In genomic region chr11:52286301-52286957, GRCm38 (mm10) we compare ENCODE assay signal across 14 mouse cellular contexts. TPM values are rescaled to one million over a fixed set of nuclear protein-coding genes. Genes with fewer than 3 reads are reported as not detected.
DNase-seq lines count a peak whose midpoint lies in the region; ATAC-seq and TF ChIP-seq lines count a peak whose summit lies in the region.
"Had no signal": no experiment of that assay in that cellular context is flagged by ENCODE, and none has a peak within 500 bp of the region (broad histone marks: within the 10 kb centered on the region; RNA-seq: fewer than 3 reads in every experiment).

No protein-coding gene starts in this region.

- H3K4me2 ChIP-seq in midbrain, embryonic 16.5 days (ENCODE audit: low read length): no peak overlapping the region
- H3K4me2 ChIP-seq: heart, embryonic 15.5 days; liver, embryonic 13.5 days had no signal

- 10% methylated on average over 16 of the region's 16 CpGs for WGBS in midbrain, embryonic 10.5 days
- 11% methylated on average over 16 of the region's 16 CpGs for WGBS in midbrain, embryonic 16.5 days
- 11% methylated on average over 16 of the region's 16 CpGs for WGBS in embryonic facial prominence, embryonic 10.5 days
- WGBS in hindbrain, embryonic 10.5 days: 13% methylated on average over 16 of the region's 16 CpGs

- peak; percentile 37 to 50 for DNase-seq in adrenal gland, postnatal 36 days
- DNase-seq in adrenal gland, adult 18-20 months (ENCODE audit: low spot score in 2 of 2): no peak
- DNase-seq in midbrain, embryonic 10.5 days (ENCODE audit: low spot score): no peak
- no peak for DNase-seq in embryonic facial prominence, embryonic 10.5 days (ENCODE audit: low spot score)
- DNase-seq in spleen, postnatal 10 days (ENCODE audit: low spot score in 2 of 2): no peak
- no peak for DNase-seq in hindbrain, embryonic 10.5 days (ENCODE audit: low spot score)
- DNase-seq: cerebellum, adult 11-12 months; gastrocnemius, postnatal 25 days; liver, embryonic 13.5 days; lung, postnatal 4 days; spleen, adult 18-20 months had no signal

- ATAC-seq in midbrain, embryonic 16.5 days: no peak

- peak overlapping the region; percentile 12; the same call in 1 of the 2 replicates for H3K4me3 ChIP-seq in midbrain, embryonic 10.5 days
- H3K4me3 ChIP-seq in midbrain, embryonic 16.5 days (ENCODE audit: low read depth, low read length): no peak overlapping the region
- peak overlapping the region; percentile 41 for H3K4me3 ChIP-seq in E14TG2a.4 (replicated peaks; ENCODE audit: low read length)
- H3K4me3 ChIP-seq in embryonic facial prominence, embryonic 10.5 days: 0 out of 2 replicates have a peak overlapping the region, but pooled peaks have one; percentile 11
- H3K4me3 ChIP-seq in hindbrain, embryonic 10.5 days: no peak overlapping the region
- H3K4me3 ChIP-seq: heart, embryonic 15.5 days; liver, embryonic 13.5 days had no signal

- no peaks in the 10 kb centered on the region for H3K36me3 ChIP-seq in midbrain, embryonic 10.5 days
- H3K36me3 ChIP-seq in midbrain, embryonic 16.5 days (ENCODE audit: control insufficient read depth, insufficient read depth, low read length): no peaks in the 10 kb centered on the region
- H3K36me3 ChIP-seq in E14TG2a.4 (ENCODE audit: insufficient read depth, low read length): peaks cover 5% of the 10 kb centered on the region
- no peaks in the 10 kb centered on the region for H3K36me3 ChIP-seq in embryonic facial prominence, embryonic 10.5 days (replicated peaks)
- H3K36me3 ChIP-seq in hindbrain, embryonic 10.5 days: no peaks in the 10 kb centered on the region
- H3K36me3 ChIP-seq: heart, embryonic 15.5 days; liver, embryonic 13.5 days had no signal

- no peak overlapping the region for H3K9ac ChIP-seq in midbrain, embryonic 16.5 days (ENCODE audit: low read depth, low read length)
- H3K9ac ChIP-seq: heart, embryonic 15.5 days; liver, embryonic 13.5 days had no signal

- H3K4me1 ChIP-seq in midbrain, embryonic 10.5 days: peaks cover 60% of the 10 kb centered on the region
- peaks cover 21% of the 10 kb centered on the region for H3K4me1 ChIP-seq in midbrain, embryonic 16.5 days (ENCODE audit: control insufficient read depth, insufficient read depth, low read length)
- peaks cover 52% of the 10 kb centered on the region for H3K4me1 ChIP-seq in E14TG2a.4 (replicated peaks; ENCODE audit: low read depth, low read length)
- peaks cover 59% of the 10 kb centered on the region for H3K4me1 ChIP-seq in embryonic facial prominence, embryonic 10.5 days
- H3K4me1 ChIP-seq in hindbrain, embryonic 10.5 days (replicated peaks): peaks cover 55% of the 10 kb centered on the region

- H3K27me3 ChIP-seq in midbrain, embryonic 10.5 days (ENCODE audit: low read depth, poor library complexity, severe bottlenecking): peaks cover 59% of the 10 kb centered on the region
- peaks cover 23% of the 10 kb centered on the region for H3K27me3 ChIP-seq in midbrain, embryonic 16.5 days (ENCODE audit: control insufficient read depth, insufficient read depth, low read depth, low read length)
- H3K27me3 ChIP-seq in E14TG2a.4 (ENCODE audit: insufficient read depth, low read length): peaks cover 29% of the 10 kb centered on the region
- peaks cover 58% of the 10 kb centered on the region for H3K27me3 ChIP-seq in embryonic facial prominence, embryonic 10.5 days (replicated peaks; ENCODE audit: low read depth, poor library complexity, severe bottlenecking)
- H3K27me3 ChIP-seq in hindbrain, embryonic 10.5 days (ENCODE audit: insufficient read depth, poor library complexity, severe bottlenecking): peaks cover 59% of the 10 kb centered on the region

- no peak for TF ChIP-seq CTCF in E14TG2a.4 (conservative IDR thresholded peaks at IDR 0.05; ENCODE audit: low read length)

- H3K27ac ChIP-seq in midbrain, embryonic 10.5 days (replicated peaks): peak overlapping the region; percentile 6; the same call in 1 of the 2 replicates
- H3K27ac ChIP-seq in midbrain, embryonic 16.5 days (ENCODE audit: low read length): no peak overlapping the region
- no peak overlapping the region; the same call in 1 of the 2 replicates for H3K27ac ChIP-seq in embryonic facial prominence, embryonic 10.5 days (replicated peaks)
- H3K27ac ChIP-seq in hindbrain, embryonic 10.5 days: no peak overlapping the region; the same call in 1 of the 2 replicates
- H3K27ac ChIP-seq: heart, embryonic 15.5 days; liver, embryonic 13.5 days had no signal

- H3K9me3 ChIP-seq in midbrain, embryonic 10.5 days (replicated peaks): no peaks in the 10 kb centered on the region
- no peaks in the 10 kb centered on the region for H3K9me3 ChIP-seq in midbrain, embryonic 16.5 days (replicated peaks; ENCODE audit: control insufficient read depth, low read length, poor library complexity, severe bottlenecking)
- no peaks in the 10 kb centered on the region for H3K9me3 ChIP-seq in E14TG2a.4 (ENCODE audit: low read length)
- no peaks in the 10 kb centered on the region for H3K9me3 ChIP-seq in embryonic facial prominence, embryonic 10.5 days
- no peaks in the 10 kb centered on the region for H3K9me3 ChIP-seq in hindbrain, embryonic 10.5 days
- H3K9me3 ChIP-seq: heart, embryonic 15.5 days; liver, embryonic 13.5 days had no signal

RNA-seq across cellular contexts. Expression of gene Tcf7, which starts 3.6 kb away (rescaled TPM):
- total RNA-seq in adrenal gland, postnatal 36 days (2021): 10 to 100 TPM; 36.8 to 50.1 TPM
- total RNA-seq in adrenal gland, adult 18-20 months (2021): 10 to 100 TPM; 35.1 to 46.9 TPM
- polyA plus RNA-seq in midbrain, embryonic 10.5 days (2016; fragmentation: Nextera tagmentation; extraction: Ambion mirVana): 8.0 and 10.6 TPM in 2 replicates
- 2.3 and 3.2 TPM in 2 replicates for polyA plus RNA-seq in midbrain, embryonic 16.5 days (2015; fragmentation: Nextera tagmentation; extraction: Ambion mirVana)
- 11.3 and 13.0 TPM in 2 replicates for polyA plus RNA-seq in embryonic facial prominence, embryonic 10.5 days (2016; fragmentation: Nextera tagmentation; extraction: Ambion mirVana)
- 9.3 and 10.8 TPM in 2 replicates for polyA plus RNA-seq in hindbrain, embryonic 10.5 days (2016; fragmentation: Nextera tagmentation; extraction: Ambion mirVana)

RNA-seq across cellular contexts. Expression of gene Skp1a, which starts 54.6 kb away (rescaled TPM):
- 100 to 1,000 TPM; 529 to 536 TPM for total RNA-seq in adrenal gland, postnatal 36 days (2021)
- 100 to 1,000 TPM; 471 to 498 TPM for total RNA-seq in adrenal gland, adult 18-20 months (2021)
- polyA plus RNA-seq in midbrain, embryonic 10.5 days (2016; fragmentation: Nextera tagmentation; extraction: Ambion mirVana): 916 and 943 TPM in 2 replicates
- 1,072 and 1,120 TPM in 2 replicates for polyA plus RNA-seq in midbrain, embryonic 16.5 days (2015; fragmentation: Nextera tagmentation; extraction: Ambion mirVana)
- 938 and 966 TPM in 2 replicates for polyA plus RNA-seq in embryonic facial prominence, embryonic 10.5 days (2016; fragmentation: Nextera tagmentation; extraction: Ambion mirVana)
- 905 and 976 TPM in 2 replicates for polyA plus RNA-seq in hindbrain, embryonic 10.5 days (2016; fragmentation: Nextera tagmentation; extraction: Ambion mirVana)

Comparison
In these comparisons a context has a peak if more than half of its experiments do, and no peak if none do; other contexts are left out.
1. DNase-seq: peak in adrenal gland, postnatal 36 days (2 of 2); none in adrenal gland, adult 18-20 months (0 of 2), midbrain, embryonic 10.5 days (single experiment), embryonic facial prominence, embryonic 10.5 days (single experiment), spleen, postnatal 10 days (0 of 2) and hindbrain, embryonic 10.5 days (single experiment).
2. H3K4me3 ChIP-seq: peak in midbrain, embryonic 10.5 days (single experiment), E14TG2a.4 (single experiment) and embryonic facial prominence, embryonic 10.5 days (single experiment); none in midbrain, embryonic 16.5 days (single experiment) and hindbrain, embryonic 10.5 days (single experiment).